Mouse (Mus musculus): ENCODE data around the gene Olfr798.

The Olfr798 gene

DNA sequence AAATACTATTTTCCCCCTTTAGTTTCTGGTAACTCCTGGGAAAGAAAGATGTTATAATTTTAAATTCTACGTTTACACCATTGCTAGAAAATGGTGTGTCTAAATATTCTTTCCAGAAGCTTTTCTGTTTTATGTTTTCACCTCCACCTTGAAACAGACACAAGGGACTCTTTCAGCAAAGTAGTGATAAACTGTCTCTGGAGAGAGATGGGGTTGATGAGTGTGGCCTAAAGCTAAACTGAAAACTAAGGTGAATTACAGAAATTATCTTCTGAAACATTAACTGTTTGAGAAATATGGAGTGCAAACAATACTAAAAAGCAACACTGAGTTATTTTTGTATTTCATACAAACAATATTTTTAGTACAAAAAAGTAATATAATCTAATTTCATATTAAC lies at the start of gene Olfr798:
Gene Olfr798 (minus strand): TSS at position 101 of the 400 bp plus-strand sequence.
- no peak for DNase-seq

DNA sequence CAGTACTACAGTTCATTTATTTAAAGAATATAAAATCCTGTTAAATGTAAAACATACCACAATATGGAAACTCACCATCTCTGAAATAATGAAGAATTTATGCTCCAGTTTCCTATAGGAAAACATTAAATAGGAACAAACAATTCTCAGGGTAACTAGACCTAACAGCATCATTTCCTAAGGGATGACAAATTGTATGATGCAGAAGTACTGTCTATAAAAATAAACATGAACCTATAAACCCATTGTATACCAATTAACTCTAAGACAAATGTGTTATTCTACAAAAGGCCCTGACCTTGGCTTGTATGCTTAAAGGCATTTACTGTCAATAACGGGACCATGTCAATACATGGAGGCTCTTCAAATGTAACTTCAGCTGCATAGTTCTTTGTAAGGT lies 46.0 kb upstream of the Olfr798 start, which contains the start of gene Olfr801:
Gene Olfr801 (minus strand): TSS at position 101 of the 400 bp plus-strand sequence.
- no peak for DNase-seq

DNA sequence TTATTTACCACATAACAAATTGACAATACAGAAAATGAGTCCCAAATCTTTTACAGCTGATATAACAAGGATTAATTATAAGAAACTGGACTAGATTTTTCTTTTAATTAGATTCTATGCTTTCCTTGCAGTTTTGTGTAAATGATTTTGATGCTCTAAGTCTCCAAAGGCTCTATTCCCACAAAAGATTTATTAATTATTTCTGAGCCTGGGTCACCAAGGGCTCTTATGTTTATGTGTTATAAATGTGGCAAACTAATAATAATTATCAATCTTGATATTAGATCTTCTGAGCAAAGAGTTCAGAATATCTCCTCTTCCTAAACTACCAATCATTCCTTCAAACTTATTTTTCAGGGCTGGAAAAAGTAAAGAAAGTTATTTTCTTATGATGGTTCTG lies 29.7 kb upstream of the Olfr798 start, which contains the start of gene Olfr800:
Gene Olfr800 (plus strand): TSS at position 301 of the 400 bp plus-strand sequence.
- DNase-seq: no peak

DNA sequence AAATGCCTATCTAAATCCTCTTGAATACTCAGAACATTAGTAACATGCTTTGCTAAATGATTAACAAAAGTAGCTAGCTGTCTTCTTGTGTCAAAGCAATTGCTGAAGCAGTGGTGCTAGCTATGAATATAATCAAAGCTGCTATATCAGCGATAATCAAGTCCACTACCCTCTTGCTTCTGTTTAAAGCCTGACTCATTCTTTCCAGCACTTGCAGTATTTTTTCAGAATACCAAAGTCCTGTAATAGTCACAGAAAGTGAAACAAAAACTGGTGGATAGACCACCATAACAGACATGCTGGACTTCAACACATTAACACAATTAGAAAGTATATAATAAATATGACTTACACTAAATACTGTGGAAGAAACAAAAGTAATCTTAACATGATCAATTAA lies 24.0 kb upstream of the Olfr798 start:
- DNase-seq: no peak

DNA sequence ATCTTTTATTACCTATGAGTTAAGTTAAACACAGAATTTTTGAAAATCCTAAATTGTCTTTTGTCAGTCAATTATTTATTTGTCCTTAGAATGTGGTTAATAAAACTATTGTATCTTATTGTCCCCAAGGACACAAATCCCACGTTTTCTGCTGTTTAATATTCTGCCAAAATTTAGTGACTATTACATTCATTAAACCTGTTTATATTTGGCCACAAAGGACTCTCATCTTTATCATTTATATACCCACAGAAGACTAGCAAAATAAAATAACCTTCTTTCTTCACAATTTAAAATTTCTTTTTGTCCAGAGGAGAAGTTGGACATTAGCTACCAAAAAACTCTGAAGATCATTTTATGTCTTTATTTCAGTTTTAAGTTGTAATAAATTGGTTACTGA lies 9.4 kb upstream of the Olfr798 start, which contains the start of gene Olfr799:
Gene Olfr799 (plus strand): TSS at position 301 of the 400 bp plus-strand sequence.
- no peak for DNase-seq

DNA sequence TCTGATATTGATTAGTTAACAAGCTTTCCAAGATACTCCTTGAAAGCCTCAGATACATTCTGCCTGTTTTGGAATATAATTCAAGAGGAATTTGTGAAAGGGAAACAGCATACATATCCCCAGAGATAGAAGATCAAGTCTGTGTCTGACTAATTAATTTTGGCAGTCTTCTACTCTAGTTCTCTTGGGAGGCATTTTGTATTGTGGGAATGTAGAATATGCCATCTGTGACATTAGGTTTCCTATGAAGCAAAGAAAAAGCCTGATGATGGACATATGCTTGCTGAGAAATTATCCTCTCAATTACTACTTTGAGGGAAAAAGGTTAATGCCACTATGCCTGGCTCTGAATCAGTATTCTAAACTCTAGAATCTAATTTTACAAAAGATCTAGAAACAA lies 4.5 kb downstream of the Olfr798 start:
- no peak for DNase-seq

DNA sequence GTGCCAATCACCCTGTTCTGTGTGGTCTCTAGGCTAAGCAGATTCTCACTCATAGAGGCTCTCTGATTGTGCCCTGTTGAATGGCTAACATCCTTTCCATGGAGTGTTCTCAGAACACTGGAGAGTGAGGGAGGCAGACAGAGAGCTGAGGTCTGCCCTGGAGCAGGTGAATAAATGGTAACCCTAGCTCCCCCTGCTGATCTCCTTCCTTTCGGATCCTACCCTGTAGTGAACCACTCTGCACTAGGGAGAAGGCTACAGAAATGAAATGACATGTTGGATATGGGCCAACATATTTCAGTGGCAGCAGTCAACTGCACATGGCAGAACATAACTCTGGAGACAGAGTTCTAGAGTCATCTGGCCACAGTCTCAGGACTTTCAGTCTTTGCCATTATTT lies 6.0 kb downstream of the Olfr798 start:
- DNase-seq: no peak

DNA sequence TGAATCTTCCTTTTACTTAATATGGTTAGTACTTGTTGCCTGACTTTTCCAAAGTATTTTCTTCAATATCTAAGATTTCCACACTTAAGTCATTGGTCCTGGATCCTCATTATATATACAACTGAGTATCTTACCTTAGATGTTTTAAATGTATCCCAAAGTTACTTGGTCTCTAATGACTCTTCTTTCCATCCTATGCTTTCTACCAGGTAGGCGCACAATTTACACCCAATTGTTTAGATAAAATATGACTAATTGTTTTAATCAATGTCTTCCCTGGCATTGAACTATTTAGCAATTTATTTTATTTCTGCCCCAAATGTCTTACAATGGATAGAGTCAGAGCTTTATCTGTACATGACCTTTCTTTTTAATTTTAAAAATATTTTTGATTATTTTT lies 15.3 kb downstream of the Olfr798 start, which contains the start of gene Olfr796:
Gene Olfr796 (minus strand): TSS at position 101 of the 400 bp plus-strand sequence.
- DNase-seq: no peak

DNA sequence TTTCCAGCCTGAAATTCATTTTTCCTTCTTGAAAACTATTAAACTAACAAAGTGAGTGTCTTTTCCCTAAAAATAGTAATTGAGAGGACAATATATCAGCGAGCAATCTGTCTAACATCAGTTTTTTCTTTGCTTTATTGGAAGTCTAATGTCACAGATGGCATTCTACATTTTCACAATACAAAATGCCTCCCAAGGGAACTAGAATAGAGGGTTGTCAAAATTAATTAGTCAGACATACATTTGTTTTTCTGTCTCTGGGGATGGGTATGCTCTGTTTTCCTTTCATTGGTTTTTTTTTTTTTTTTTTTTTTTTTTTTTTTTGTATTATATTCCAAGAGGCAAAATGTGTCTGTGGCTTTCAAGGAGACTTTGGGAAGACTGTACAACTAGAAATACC lies 50.7 kb downstream of the Olfr798 start:
- DNase-seq: no peak

Measured in kidney, postnatal 14 days (tissue).